Mouse (Mus musculus): ENCODE measurements around the gene Ifit2.
"Not testable (repeated sequence)": the region's sequence is repeated elsewhere in the genome, so short reads cannot be mapped to it uniquely, and the experiment has no call there.

Ifit2 gene

GRCm38 (mm10) chr19:34532061-34532751 lies 18.3 kb upstream of the Ifit2 start:
- in situ Hi-C loops (cut with MboI; ENCODE audit: unreplicated experiment in 2 of 2) = loop anchor here in 1 of 2 experiments (25.0 kb wide), 1 partner anchor 255 kb away; no protein-coding TSS in a partner anchor

GRCm38 (mm10) chr19:34539422-34539821 lies 11.1 kb upstream of the Ifit2 start:
- in situ Hi-C loops (cut with MboI; ENCODE audit: unreplicated experiment in 2 of 2) = loop anchor here in 1 of 2 experiments (25.0 kb wide), 1 partner anchor 248 kb away; no protein-coding TSS in a partner anchor

- in situ Hi-C loops (cut with MboI; ENCODE audit: unreplicated experiment in 2 of 2) = loop anchor here (5.0 to 25.0 kb wide), 7 partner anchors 44 to 301 kb away; no protein-coding TSS in a partner anchor
Measured at GRCm38 (mm10) chr19:34546211-34546610, 4.3 kb upstream of the Ifit2 start.

GRCm38 (mm10) chr19:34547976-34548375 lies 2.5 kb upstream of the Ifit2 start:
- in situ Hi-C loops (cut with MboI; ENCODE audit: unreplicated experiment in 2 of 2) = loop anchor here (5.0 to 25.0 kb wide), 7 partner anchors 46 to 303 kb away; no protein-coding TSS in a partner anchor

- in situ Hi-C loops (cut with MboI; ENCODE audit: unreplicated experiment in 2 of 2) = no loop called here
Measured at GRCm38 (mm10) chr19:34550205-34550533, 325 bp upstream of the Ifit2 start.

GRCm38 (mm10) chr19:34551981-34552380 lies 1.5 kb downstream of the Ifit2 start:
- in situ Hi-C loops (cut with MboI; ENCODE audit: unreplicated experiment in 2 of 2) = no loop called here

GRCm38 (mm10) chr19:34553021-34553420 lies 2.5 kb downstream of the Ifit2 start:
- in situ Hi-C loops (cut with MboI; ENCODE audit: unreplicated experiment in 2 of 2) = no loop called here

- in situ Hi-C loops (cut with MboI; ENCODE audit: unreplicated experiment in 2 of 2) = no loop called here
Measured at GRCm38 (mm10) chr19:34553522-34553921, 3.0 kb downstream of the Ifit2 start.

- in situ Hi-C loops (cut with MboI; ENCODE audit: unreplicated experiment in 2 of 2) = no loop called here
Measured at GRCm38 (mm10) chr19:34554061-34554460, 3.6 kb downstream of the Ifit2 start.

- in situ Hi-C loops (cut with MboI; ENCODE audit: unreplicated experiment in 2 of 2) = loop anchor here (5.0 kb wide), 2 partner anchors 36 to 41 kb away; no protein-coding TSS in a partner anchor
Measured at GRCm38 (mm10) chr19:34556621-34557020, 6.1 kb downstream of the Ifit2 start.

- in situ Hi-C loops (cut with MboI; ENCODE audit: unreplicated experiment in 2 of 2) = no loop called here
Measured at GRCm38 (mm10) chr19:34562556-34562955, 12.1 kb downstream of the Ifit2 start.

GRCm38 (mm10) chr19:34566178-34566784 lies 15.8 kb downstream of the Ifit2 start:
- in situ Hi-C loops (cut with MboI; ENCODE audit: unreplicated experiment in 2 of 2) = no loop called here

- in situ Hi-C loops (cut with MboI; ENCODE audit: unreplicated experiment in 2 of 2) = no loop called here
Measured at GRCm38 (mm10) chr19:34568988-34569895, 18.7 kb downstream of the Ifit2 start.

GRCm38 (mm10) chr19:34569896-34570476 lies 19.5 kb downstream of the Ifit2 start:
- in situ Hi-C loops (cut with MboI; ENCODE audit: unreplicated experiment in 2 of 2) = no loop called here

GRCm38 (mm10) chr19:34571080-34571479 lies 20.6 kb downstream of the Ifit2 start:
- in situ Hi-C loops (cut with MboI; ENCODE audit: unreplicated experiment in 2 of 2) = no loop called here

GRCm38 (mm10) chr19:34573650-34574049 lies 23.2 kb downstream of the Ifit2 start:
- in situ Hi-C loops (cut with MboI; ENCODE audit: unreplicated experiment in 2 of 2) = no loop called here

GRCm38 (mm10) chr19:34577121-34577520 lies 26.6 kb downstream of the Ifit2 start:
- in situ Hi-C loops (cut with MboI; ENCODE audit: unreplicated experiment in 2 of 2) = no loop called here

GRCm38 (mm10) chr19:34582696-34583095 lies 32.2 kb downstream of the Ifit2 start:
- in situ Hi-C loops (cut with MboI; ENCODE audit: unreplicated experiment in 2 of 2) = not testable (repeated sequence)

GRCm38 (mm10) chr19:34583126-34583766 lies 32.8 kb downstream of the Ifit2 start, which contains the start of gene Ifit3:
TSS of gene Ifit3 (plus strand) at chr19:34583531.
- in situ Hi-C loops (cut with MboI; ENCODE audit: unreplicated experiment in 2 of 2) = not testable (repeated sequence)

Measured in v-Abl transformed pro-B cells (cell line).